Mouse (Mus musculus) urinary bladder, postnatal 25 days (tissue): ENCODE measurements around the gene Dab2.

ENCODE experiments used
- DNase-seq: peaks from one replicate; pipeline ENCODE4 v3.0.0; 2022; ENCODE audit warnings: low spot score

Dab2 gene

DNA sequence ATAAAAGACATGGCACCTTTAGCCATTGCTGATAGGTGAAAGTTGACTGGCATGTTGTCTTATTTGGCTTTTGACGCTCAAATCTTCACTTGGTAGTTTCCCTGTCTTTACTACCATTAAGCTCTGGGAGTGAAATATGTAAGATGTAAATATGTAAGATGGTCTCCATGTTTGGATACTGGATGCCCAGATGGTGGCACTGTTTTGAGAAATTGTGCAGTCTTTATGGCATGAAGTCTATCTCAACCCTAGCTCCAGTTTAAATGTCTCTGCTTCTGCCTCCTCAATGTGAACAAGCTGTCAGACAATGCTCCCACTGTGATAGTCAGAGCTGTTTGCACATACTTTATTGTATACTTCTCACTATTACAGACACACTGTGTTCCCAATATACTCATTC lies 169.3 kb downstream of the Dab2 start:
- DNase-seq = no peak

DNA sequence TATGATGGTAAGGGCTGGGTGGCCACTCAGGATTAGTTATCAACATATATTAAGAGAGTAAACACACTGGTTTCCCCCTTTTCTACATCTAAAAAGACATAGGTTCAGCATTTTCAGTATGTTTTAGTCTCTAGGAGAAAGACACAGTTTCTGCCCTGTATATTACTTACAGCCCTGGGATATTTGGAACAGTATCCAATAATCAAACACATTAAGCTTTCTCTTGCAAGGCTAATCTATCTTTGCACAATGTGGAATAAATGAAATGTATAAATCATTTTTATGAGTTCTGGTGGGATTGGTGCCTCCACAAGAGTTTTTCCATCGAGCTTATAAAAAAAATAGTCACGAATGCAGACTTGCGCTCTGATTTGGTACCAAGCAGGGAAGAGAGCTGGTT lies 169.8 kb downstream of the Dab2 start:
- DNase-seq = no peak

DNA sequence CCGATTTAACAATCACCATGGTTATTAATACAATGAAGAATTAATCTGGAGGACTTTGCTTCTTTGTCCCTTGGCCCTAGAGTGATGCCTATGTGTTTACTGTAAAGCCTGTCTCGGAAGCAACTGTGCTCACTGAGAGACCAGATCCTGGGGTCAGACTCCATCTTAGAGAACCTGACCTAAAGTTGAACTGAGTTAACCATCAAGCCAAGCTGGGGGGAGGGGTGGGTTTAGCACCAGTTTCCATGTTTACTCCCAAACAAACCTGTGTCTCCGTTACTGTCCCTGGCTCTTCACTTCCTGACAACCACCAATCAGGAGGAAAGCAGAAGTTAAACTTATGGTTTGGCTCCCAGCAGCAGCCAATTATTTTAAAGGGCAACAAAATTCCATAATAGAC lies 184.0 kb downstream of the Dab2 start:
- DNase-seq = no peak
